Mouse (Mus musculus): ENCODE results near the gene Tnpo2. TPM values are rescaled to one million over a fixed set of nuclear protein-coding genes. Genes with fewer than 3 reads are reported as not detected.
A peak's percentile ranks its signal among the peaks of the same experiment; 100 is the strongest.

The Tnpo2 gene
- polyA plus RNA-seq (2016; fragmentation: Nextera tagmentation; extraction: Ambion mirVana) = 31.1 and 32.3 TPM in 2 replicates

- peaks cover 51% of the 10 kb centered on the region for H3K36me3 ChIP-seq
- WGBS (ENCODE audit: insufficient replicate concordance) = under 1% methylated on average over 59 of the region's 59 CpGs
- peaks cover 78% of the 10 kb centered on the region for H3K4me1 ChIP-seq
Observed at GRCm38 (mm10) chr8:85036718-85037365, at the start of gene Tnpo2. Gene Tnpo2 (plus strand): TSS chr8:85036915.

GRCm38 (mm10) chr8:84987388-84987787 is 49.3 kb upstream of the Tnpo2 start:
- H3K27ac ChIP-seq = no peak overlapping the region
- H3K4me1 ChIP-seq = peaks cover 81% of the 10 kb centered on the region
- no peak for ATAC-seq

More at GRCm38 (mm10) chr8:85036718-85037365, at the start of gene Tnpo2:
- H3K27me3 ChIP-seq (replicated peaks) = no peaks in the 10 kb centered on the region
- H3K9ac ChIP-seq = peak within 1 kb of the TSS; percentile 94
- ATAC-seq = peak; percentile 86
- peak within 1 kb of the TSS; percentile 97 for H3K27ac ChIP-seq
- peak within 1 kb of the TSS; percentile 98 for H3K4me2 ChIP-seq
- peak within 1 kb of the TSS; percentile 86 for H3K4me3 ChIP-seq
- H3K9me3 ChIP-seq (replicated peaks) = no peaks in the 10 kb centered on the region

GRCm38 (mm10) chr8:84987903-84988302 is 48.8 kb upstream of the Tnpo2 start:
- no peaks in the 10 kb centered on the region for H3K36me3 ChIP-seq
- H3K27ac ChIP-seq = no peak overlapping the region
- peaks cover 76% of the 10 kb centered on the region for H3K4me1 ChIP-seq

More at GRCm38 (mm10) chr8:84987388-84987787, 49.3 kb upstream of the Tnpo2 start:
- Histone ChIP-seq H3K9ac (no peak overlapping the region), H3K36me3 (no peaks in the 10 kb centered on the region), H3K27me3 (replicated peaks) (no peaks in the 10 kb centered on the region), H3K4me2 (no peak overlapping the region), H3K9me3 (replicated peaks) (no peaks in the 10 kb centered on the region), H3K4me3 (no peak overlapping the region)
- 66% methylated on average over 5 of the region's 5 CpGs for WGBS (ENCODE audit: insufficient replicate concordance)

GRCm38 (mm10) chr8:84989311-84989731 is 47.4 kb upstream of the Tnpo2 start:
- ATAC-seq = 0 out of 2 replicates have a peak, but pooled peaks have one; percentile 10
- H3K9me3 ChIP-seq (replicated peaks) = no peaks in the 10 kb centered on the region
- no peaks in the 10 kb centered on the region for H3K27me3 ChIP-seq (replicated peaks)
- peaks cover 64% of the 10 kb centered on the region for H3K4me1 ChIP-seq
- WGBS (ENCODE audit: insufficient replicate concordance) = 7% methylated on average over 15 of the region's 15 CpGs
- peak overlapping the region; percentile 93 for H3K4me2 ChIP-seq
- peak overlapping the region; percentile 88 for H3K27ac ChIP-seq
- H3K36me3 ChIP-seq = no peaks in the 10 kb centered on the region
- peak overlapping the region; percentile 77 for H3K9ac ChIP-seq
- H3K4me3 ChIP-seq = peak overlapping the region; percentile 68

More at GRCm38 (mm10) chr8:84987903-84988302, 48.8 kb upstream of the Tnpo2 start:
- no peaks in the 10 kb centered on the region for H3K27me3 ChIP-seq (replicated peaks)
- H3K4me3 ChIP-seq = no peak overlapping the region
- H3K9ac ChIP-seq = no peak overlapping the region
- WGBS (ENCODE audit: insufficient replicate concordance) = 65% methylated on average over 2 of the region's 2 CpGs
- ATAC-seq = no peak
- H3K9me3 ChIP-seq (replicated peaks) = no peaks in the 10 kb centered on the region
- no peak overlapping the region for H3K4me2 ChIP-seq

DNA sequence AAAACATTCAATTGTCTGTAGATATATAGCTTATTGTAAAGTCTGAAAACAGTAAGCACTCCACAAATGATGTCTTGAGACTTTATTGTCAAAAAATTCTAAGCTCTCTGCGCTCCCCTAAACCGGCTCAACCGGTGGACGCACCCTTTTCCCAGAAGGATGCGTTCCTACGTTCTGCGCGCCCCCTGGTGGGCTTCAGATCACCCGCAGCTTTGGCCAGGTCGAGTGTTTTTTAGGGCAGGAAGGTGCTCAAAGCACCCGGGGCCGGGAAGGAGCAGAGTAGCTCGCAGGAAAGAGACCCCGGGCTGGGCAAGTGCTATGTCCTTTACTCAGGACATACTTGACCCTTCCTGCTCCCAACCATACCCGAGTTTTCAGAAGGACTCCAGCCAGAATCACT is 46.9 kb upstream of the Tnpo2 start:
- Histone ChIP-seq H3K4me1 (peaks cover 59% of the 10 kb centered on the region), H3K36me3 (no peaks in the 10 kb centered on the region), H3K27ac (peak overlapping the region; percentile 88), H3K9ac (peak overlapping the region; percentile 77), H3K4me3 (peak overlapping the region; percentile 68), H3K27me3 (replicated peaks) (peaks cover 2% of the 10 kb centered on the region; the same call in 1 of the 2 replicates), H3K9me3 (replicated peaks) (no peaks in the 10 kb centered on the region), H3K4me2 (peak overlapping the region; percentile 93)
- peak; percentile 65 for ATAC-seq
- 0% methylated on average over 15 of the region's 15 CpGs for WGBS (ENCODE audit: insufficient replicate concordance)

GRCm38 (mm10) chr8:84990349-84990748 is 46.4 kb upstream of the Tnpo2 start, which contains the start of gene Hook2:
Gene Hook2 (plus strand): TSS chr8:84990603.
- Histone ChIP-seq H3K4me3 (peak within 1 kb of the TSS; percentile 68), H3K36me3 (peaks cover 1% of the 10 kb centered on the region; the same call in 1 of the 2 replicates), H3K4me1 (peaks cover 54% of the 10 kb centered on the region), H3K27me3 (replicated peaks) (peaks cover 8% of the 10 kb centered on the region; the same call in 1 of the 2 replicates), H3K9me3 (replicated peaks) (no peaks in the 10 kb centered on the region), H3K27ac (peak within 1 kb of the TSS; percentile 88), H3K4me2 (peak within 1 kb of the TSS; percentile 93), H3K9ac (peak within 1 kb of the TSS; percentile 77)
- peak; percentile 83 for ATAC-seq
- under 1% methylated on average over 28 of the region's 28 CpGs for WGBS (ENCODE audit: insufficient replicate concordance)

- Histone ChIP-seq H3K9me3 (replicated peaks) (no peaks in the 10 kb centered on the region), H3K9ac (peak overlapping the region; percentile 77), H3K27ac (peak overlapping the region; percentile 81), H3K4me2 (peak overlapping the region; percentile 93), H3K27me3 (replicated peaks) (peaks cover 13% of the 10 kb centered on the region), H3K4me3 (peak overlapping the region; percentile 68), H3K36me3 (peaks cover 6% of the 10 kb centered on the region; the same call in 1 of the 2 replicates), H3K4me1 (peaks cover 54% of the 10 kb centered on the region)
- peak; percentile 59 for ATAC-seq
- WGBS (ENCODE audit: insufficient replicate concordance) = 5% methylated on average over 15 of the region's 15 CpGs
Observed at GRCm38 (mm10) chr8:84990836-84991235, 45.9 kb upstream of the Tnpo2 start.

DNA sequence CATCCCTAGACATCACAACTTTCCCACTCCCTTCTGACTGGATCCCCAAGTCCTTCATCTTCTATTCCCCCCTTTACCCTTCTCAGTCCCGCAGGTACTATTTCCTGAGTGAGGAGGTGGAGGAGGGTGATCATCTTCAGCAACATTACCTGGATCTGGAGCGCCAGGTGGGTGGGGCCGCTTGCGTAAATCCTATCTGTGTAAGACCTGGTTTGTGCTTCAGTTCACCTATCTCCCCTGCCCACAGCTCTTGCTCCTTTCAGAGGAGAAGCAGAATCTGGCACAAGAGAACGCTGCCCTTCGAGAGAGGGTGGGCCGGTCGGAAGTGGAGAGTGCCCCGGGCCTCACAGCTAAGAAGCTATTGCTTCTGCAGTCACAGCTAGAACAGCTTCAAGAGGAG is 42.3 kb upstream of the Tnpo2 start:
- WGBS (ENCODE audit: insufficient replicate concordance) = 88% methylated on average over 9 of the region's 9 CpGs

DNA sequence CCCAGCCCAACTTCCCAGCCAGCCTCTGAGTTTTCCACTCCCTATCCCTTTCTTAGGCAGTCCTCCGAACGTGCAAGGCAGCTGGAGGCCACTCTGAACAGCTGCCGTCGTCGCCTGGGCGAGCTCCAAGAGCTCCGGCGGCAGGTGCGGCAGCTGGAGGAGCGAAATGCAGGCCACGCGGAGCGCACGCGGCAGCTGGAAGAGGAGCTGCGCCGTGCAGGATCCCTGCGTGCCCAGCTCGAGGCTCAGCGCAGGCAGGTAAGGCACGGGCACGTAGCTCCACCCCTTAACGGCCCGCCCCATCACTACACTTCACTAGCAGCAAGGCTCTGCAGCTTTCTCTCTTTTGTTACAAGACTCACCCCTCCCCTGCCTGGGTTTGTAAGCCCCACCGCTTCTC is 41.0 kb upstream of the Tnpo2 start:
- Histone ChIP-seq H3K9ac (no peak overlapping the region), H3K36me3 (peaks cover 13% of the 10 kb centered on the region), H3K27me3 (replicated peaks) (peaks cover 17% of the 10 kb centered on the region), H3K27ac (no peak overlapping the region), H3K4me2 (no peak overlapping the region), H3K4me3 (no peak overlapping the region), H3K9me3 (replicated peaks) (no peaks in the 10 kb centered on the region), H3K4me1 (peaks cover 31% of the 10 kb centered on the region)
- WGBS (ENCODE audit: insufficient replicate concordance) = 47% methylated on average over 25 of the region's 25 CpGs
- no peak for ATAC-seq

More for the DNA sequence above, 42.3 kb upstream of the Tnpo2 start:
- ATAC-seq = no peak
- Histone ChIP-seq H3K4me3 (no peak overlapping the region), H3K4me1 (peaks cover 35% of the 10 kb centered on the region), H3K9me3 (replicated peaks) (no peaks in the 10 kb centered on the region), H3K4me2 (no peak overlapping the region), H3K27ac (no peak overlapping the region), H3K27me3 (replicated peaks) (peaks cover 17% of the 10 kb centered on the region), H3K36me3 (peaks cover 13% of the 10 kb centered on the region), H3K9ac (no peak overlapping the region)

GRCm38 (mm10) chr8:84996978-84997377 is 39.7 kb upstream of the Tnpo2 start:
- Histone ChIP-seq H3K4me2 (no peak overlapping the region), H3K27ac (no peak overlapping the region), H3K9me3 (replicated peaks) (no peaks in the 10 kb centered on the region), H3K9ac (no peak overlapping the region), H3K4me1 (peaks cover 21% of the 10 kb centered on the region), H3K4me3 (no peak overlapping the region), H3K36me3 (peaks cover 13% of the 10 kb centered on the region), H3K27me3 (replicated peaks) (peaks cover 17% of the 10 kb centered on the region)
- no peak for ATAC-seq
- WGBS (ENCODE audit: insufficient replicate concordance) = 83% methylated on average over 5 of the region's 5 CpGs

DNA sequence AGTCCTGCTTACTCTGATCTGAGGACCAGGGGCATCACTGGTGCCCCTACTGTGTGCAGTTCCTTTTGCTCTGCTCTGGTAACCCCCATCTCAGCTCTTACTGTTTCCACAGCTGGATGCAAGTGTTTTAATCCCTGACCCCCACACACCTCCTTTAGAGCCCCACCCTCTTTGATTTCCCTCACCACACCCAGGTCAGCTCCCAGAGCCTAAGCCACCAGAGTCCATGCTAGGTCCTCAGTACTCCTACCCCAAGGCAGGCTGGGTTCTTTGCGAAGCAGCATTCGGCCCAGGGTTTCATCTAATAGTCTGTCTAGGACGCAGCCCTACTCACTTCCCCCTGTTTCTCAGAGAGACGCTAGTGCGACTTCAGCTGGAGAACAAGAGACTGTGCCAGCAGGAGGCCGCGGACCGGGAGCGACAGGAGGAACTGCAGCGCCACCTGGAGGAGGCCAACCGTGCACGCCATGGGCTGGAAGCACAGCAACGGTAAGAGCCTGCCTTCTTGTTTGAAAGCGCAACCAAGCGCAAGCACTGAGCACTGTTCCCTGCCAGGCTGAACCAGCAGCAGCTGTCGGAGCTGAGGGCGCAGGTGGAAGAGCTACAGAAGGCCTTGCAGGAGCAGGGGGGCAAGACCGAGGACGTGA is 38.9 kb upstream of the Tnpo2 start:
- peak; percentile 76 for ATAC-seq
- no peaks in the 10 kb centered on the region for H3K9me3 ChIP-seq (replicated peaks)
- peaks cover 26% of the 10 kb centered on the region for H3K4me1 ChIP-seq
- no peak overlapping the region for H3K9ac ChIP-seq
- H3K4me3 ChIP-seq = no peak overlapping the region
- H3K27ac ChIP-seq = no peak overlapping the region
- peaks cover 15% of the 10 kb centered on the region for H3K36me3 ChIP-seq
- H3K27me3 ChIP-seq (replicated peaks) = peaks cover 17% of the 10 kb centered on the region
- H3K4me2 ChIP-seq = peak overlapping the region; percentile 39
- WGBS (ENCODE audit: insufficient replicate concordance) = 8% methylated on average over 19 of the region's 19 CpGs

DNA sequence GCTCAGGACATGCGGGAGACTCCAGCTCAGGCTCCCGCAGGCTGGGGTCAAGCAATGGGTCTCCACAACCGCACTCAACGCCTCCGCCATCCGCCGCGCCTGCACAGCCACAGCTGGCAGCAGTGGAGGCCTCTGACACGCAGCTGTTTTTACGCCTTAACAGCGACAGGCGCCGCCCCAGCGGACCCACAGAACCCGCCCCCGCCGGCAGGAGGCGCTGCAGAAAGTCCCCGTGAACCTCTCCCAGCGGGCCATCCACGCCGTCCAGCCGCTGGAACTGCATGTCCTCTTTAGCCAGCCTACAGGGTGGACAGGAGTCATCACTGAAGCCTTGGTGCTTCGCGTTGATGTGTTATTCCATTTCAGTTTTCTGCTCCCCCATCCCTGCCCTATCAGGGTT is 29.0 kb upstream of the Tnpo2 start:
- no peak overlapping the region for H3K4me3 ChIP-seq
- H3K9me3 ChIP-seq (replicated peaks) = no peaks in the 10 kb centered on the region
- peaks cover 68% of the 10 kb centered on the region for H3K27me3 ChIP-seq (replicated peaks)
- H3K4me2 ChIP-seq = peak overlapping the region; percentile 10; the same call in 1 of the 2 replicates
- H3K9ac ChIP-seq = no peak overlapping the region
- WGBS (ENCODE audit: insufficient replicate concordance) = 17% methylated on average over 25 of the region's 25 CpGs
- ATAC-seq = no peak; the same call in 1 of the 2 replicates
- H3K4me1 ChIP-seq = peaks cover 12% of the 10 kb centered on the region
- 0 out of 2 replicates have a peak, but pooled peaks cover 2% of the 10 kb centered on the region for H3K36me3 ChIP-seq
- H3K27ac ChIP-seq = no peak overlapping the region

Measured in liver, embryonic 12.5 days (tissue).